Mouse (Mus musculus): ENCODE data around the gene Ccdc146.
"Not testable (repeated sequence)": the region's sequence is repeated elsewhere in the genome, so short reads cannot be mapped to it uniquely, and the experiment has no call there.

Ccdc146 gene

GRCm38 (mm10) chr5:21329672-21330665, 94.5 kb downstream of the Ccdc146 start:
- DNase-seq, result no peak

GRCm38 (mm10) chr5:21328560-21328959, 95.9 kb downstream of the Ccdc146 start:
- DNase-seq, result no peak

- peak; percentile 93 to 95 for DNase-seq
These were observed 98.0 kb downstream of the Ccdc146 start for GRCm38 (mm10) chr5:21326494-21326893.

GRCm38 (mm10) chr5:21320138-21320537, 104.3 kb downstream of the Ccdc146 start:
- DNase-seq, result no peak

GRCm38 (mm10) chr5:21314696-21315095, 109.8 kb downstream of the Ccdc146 start:
- DNase-seq, result no peak

GRCm38 (mm10) chr5:21307165-21307564, 117.3 kb downstream of the Ccdc146 start:
- DNase-seq, result no peak

GRCm38 (mm10) chr5:21301011-21301410, 123.5 kb downstream of the Ccdc146 start:
- no peak for DNase-seq

GRCm38 (mm10) chr5:21300058-21300457, 124.4 kb downstream of the Ccdc146 start:
- DNase-seq, result no peak

- no peak for DNase-seq
These were observed 125.3 kb downstream of the Ccdc146 start for GRCm38 (mm10) chr5:21299076-21299755.

- peak; percentile 65 to 69 for DNase-seq
These were observed 128.8 kb downstream of the Ccdc146 start for GRCm38 (mm10) chr5:21295683-21296082.

GRCm38 (mm10) chr5:21290594-21290993, 133.9 kb downstream of the Ccdc146 start:
- no peak for DNase-seq

GRCm38 (mm10) chr5:21288658-21289435, 135.6 kb downstream of the Ccdc146 start:
- no peak for DNase-seq

GRCm38 (mm10) chr5:21283356-21284062, 141.0 kb downstream of the Ccdc146 start:
- no peak for DNase-seq

- DNase-seq, result not testable (repeated sequence)
These were observed 146.8 kb downstream of the Ccdc146 start for GRCm38 (mm10) chr5:21277685-21278084.

- no peak for DNase-seq
These were observed 152.8 kb downstream of the Ccdc146 start for GRCm38 (mm10) chr5:21271386-21272354.

- no peak for DNase-seq
These were observed 153.7 kb downstream of the Ccdc146 start for GRCm38 (mm10) chr5:21270756-21271155.

- no peak for DNase-seq
These were observed 155.0 kb downstream of the Ccdc146 start for GRCm38 (mm10) chr5:21269446-21269845.

- no peak for DNase-seq
These were observed 157.4 kb downstream of the Ccdc146 start for GRCm38 (mm10) chr5:21267090-21267489.

- DNase-seq, result peak; percentile 86
These were observed 159.4 kb downstream of the Ccdc146 start for GRCm38 (mm10) chr5:21265049-21265448.

- DNase-seq, result no peak
These were observed 160.0 kb downstream of the Ccdc146 start for GRCm38 (mm10) chr5:21264352-21265021.
